Mouse (Mus musculus): ENCODE results near the gene Fbxo42. TPM values are rescaled to one million over a fixed set of nuclear protein-coding genes. Genes with fewer than 3 reads are reported as not detected.
"Not testable (repeated sequence)": the region's sequence is repeated elsewhere in the genome, so short reads cannot be mapped to it uniquely, and the experiment has no call there.

The Fbxo42 gene
- polyA plus RNA-seq, 1 experiment from 2014 or later = 21.9 TPM

GRCm38 (mm10) chr4:141131531-141132061, 16.1 kb upstream of the Fbxo42 start:
- ATAC-seq (ENCODE audit: low FRiP score) (no peak), DNase-seq (ENCODE audit: low spot score) (no peak)
- H3K27ac ChIP-seq (ENCODE audit: low read depth, low read length) = peak overlapping the region; percentile 36; the same call in 1 of the 2 replicates
- WGBS = 63% methylated on average over 5 of the region's 5 CpGs
- no peaks in the 10 kb centered on the region for H3K27me3 ChIP-seq (ENCODE audit: control insufficient read depth, insufficient read depth, low read length)
- H3K4me1 ChIP-seq (replicated peaks; ENCODE audit: control insufficient read depth, insufficient read depth, low read length) = peaks cover 14% of the 10 kb centered on the region
- H3K4me2 ChIP-seq (replicated peaks; ENCODE audit: low read depth, low read length) = no peak overlapping the region
- H3K9me3 ChIP-seq (ENCODE audit: control insufficient read depth, low read length) = no peaks in the 10 kb centered on the region
- no peak overlapping the region for H3K4me3 ChIP-seq (ENCODE audit: low read depth, low read length)
- H3K9ac ChIP-seq (ENCODE audit: low read depth, low read length) = no peak overlapping the region
- H3K36me3 ChIP-seq (ENCODE audit: control insufficient read depth, insufficient read depth, low read length) = no peaks in the 10 kb centered on the region

GRCm38 (mm10) chr4:141132191-141132590, 15.5 kb upstream of the Fbxo42 start:
- Histone ChIP-seq H3K36me3 (ENCODE audit: control insufficient read depth, insufficient read depth, low read length) (no peaks in the 10 kb centered on the region), H3K4me1 (replicated peaks; ENCODE audit: control insufficient read depth, insufficient read depth, low read length) (peaks cover 14% of the 10 kb centered on the region), H3K9ac (ENCODE audit: low read depth, low read length) (no peak overlapping the region), H3K4me3 (ENCODE audit: low read depth, low read length) (no peak overlapping the region), H3K4me2 (replicated peaks; ENCODE audit: low read depth, low read length) (no peak overlapping the region), H3K9me3 (ENCODE audit: control insufficient read depth, low read length) (no peaks in the 10 kb centered on the region), H3K27ac (ENCODE audit: low read depth, low read length) (peak overlapping the region; percentile 36; the same call in 1 of the 2 replicates), H3K27me3 (ENCODE audit: control insufficient read depth, insufficient read depth, low read length) (no peaks in the 10 kb centered on the region)
- DNase-seq (ENCODE audit: low spot score) = no peak
- no peak for ATAC-seq (ENCODE audit: low FRiP score)
- 58% methylated on average over 8 of the region's 8 CpGs for WGBS

- peaks cover 14% of the 10 kb centered on the region for H3K4me1 ChIP-seq (replicated peaks; ENCODE audit: control insufficient read depth, insufficient read depth, low read length)
- no peaks in the 10 kb centered on the region for H3K9me3 ChIP-seq (ENCODE audit: control insufficient read depth, low read length)
- H3K4me2 ChIP-seq (replicated peaks; ENCODE audit: low read depth, low read length) = no peak overlapping the region
- no peak overlapping the region for H3K27ac ChIP-seq (ENCODE audit: low read depth, low read length)
- DNase-seq (ENCODE audit: low spot score) (no peak), ATAC-seq (ENCODE audit: low FRiP score) (no peak)
- H3K27me3 ChIP-seq (ENCODE audit: control insufficient read depth, insufficient read depth, low read length) = no peaks in the 10 kb centered on the region
- no peaks in the 10 kb centered on the region for H3K36me3 ChIP-seq (ENCODE audit: control insufficient read depth, insufficient read depth, low read length)
- H3K4me3 ChIP-seq (ENCODE audit: low read depth, low read length) = no peak overlapping the region
- WGBS = 79% methylated on average over 8 of the region's 8 CpGs
- no peak overlapping the region for H3K9ac ChIP-seq (ENCODE audit: low read depth, low read length)
Observed at GRCm38 (mm10) chr4:141133227-141133626, 14.5 kb upstream of the Fbxo42 start.

GRCm38 (mm10) chr4:141134031-141134441, 13.7 kb upstream of the Fbxo42 start:
- peaks cover 14% of the 10 kb centered on the region for H3K4me1 ChIP-seq (replicated peaks; ENCODE audit: control insufficient read depth, insufficient read depth, low read length)
- no peaks in the 10 kb centered on the region for H3K9me3 ChIP-seq (ENCODE audit: control insufficient read depth, low read length)
- DNase-seq (ENCODE audit: low spot score) = no peak
- H3K9ac ChIP-seq (ENCODE audit: low read depth, low read length) = no peak overlapping the region
- ATAC-seq (ENCODE audit: low FRiP score) = no peak
- peak overlapping the region; percentile 56 for H3K27ac ChIP-seq (ENCODE audit: low read depth, low read length)
- 16% methylated on average over 8 of the region's 8 CpGs for WGBS
- H3K36me3 ChIP-seq (ENCODE audit: control insufficient read depth, insufficient read depth, low read length) = no peaks in the 10 kb centered on the region
- no peak overlapping the region for H3K4me3 ChIP-seq (ENCODE audit: low read depth, low read length)
- H3K4me2 ChIP-seq (replicated peaks; ENCODE audit: low read depth, low read length) = 0 out of 2 replicates have a peak overlapping the region, but pooled peaks have one; percentile 7
- no peaks in the 10 kb centered on the region for H3K27me3 ChIP-seq (ENCODE audit: control insufficient read depth, insufficient read depth, low read length)

GRCm38 (mm10) chr4:141134751-141135530, 12.8 kb upstream of the Fbxo42 start:
- Histone ChIP-seq H3K9ac (ENCODE audit: low read depth, low read length) (no peak overlapping the region), H3K4me2 (replicated peaks; ENCODE audit: low read depth, low read length) (0 out of 2 replicates have a peak overlapping the region, but pooled peaks have one; percentile 7), H3K36me3 (ENCODE audit: control insufficient read depth, insufficient read depth, low read length) (no peaks in the 10 kb centered on the region), H3K4me1 (replicated peaks; ENCODE audit: control insufficient read depth, insufficient read depth, low read length) (peaks cover 14% of the 10 kb centered on the region), H3K4me3 (ENCODE audit: low read depth, low read length) (no peak overlapping the region), H3K27ac (ENCODE audit: low read depth, low read length) (peak overlapping the region; percentile 56), H3K27me3 (ENCODE audit: control insufficient read depth, insufficient read depth, low read length) (no peaks in the 10 kb centered on the region), H3K9me3 (ENCODE audit: control insufficient read depth, low read length) (no peaks in the 10 kb centered on the region)
- WGBS = 80% methylated on average over 20 of the region's 20 CpGs
- no peak for ATAC-seq (ENCODE audit: low FRiP score)
- no peak for DNase-seq (ENCODE audit: low spot score)

GRCm38 (mm10) chr4:141136126-141136525, 11.6 kb upstream of the Fbxo42 start:
- Histone ChIP-seq H3K9ac (ENCODE audit: low read depth, low read length) (no peak overlapping the region), H3K4me2 (replicated peaks; ENCODE audit: low read depth, low read length) (no peak overlapping the region), H3K27me3 (ENCODE audit: control insufficient read depth, insufficient read depth, low read length) (no peaks in the 10 kb centered on the region), H3K4me1 (replicated peaks; ENCODE audit: control insufficient read depth, insufficient read depth, low read length) (peaks cover 14% of the 10 kb centered on the region), H3K36me3 (ENCODE audit: control insufficient read depth, insufficient read depth, low read length) (no peaks in the 10 kb centered on the region), H3K4me3 (ENCODE audit: low read depth, low read length) (no peak overlapping the region), H3K9me3 (ENCODE audit: control insufficient read depth, low read length) (no peaks in the 10 kb centered on the region), H3K27ac (ENCODE audit: low read depth, low read length) (no peak overlapping the region)
- DNase-seq (ENCODE audit: low spot score) (no peak), ATAC-seq (ENCODE audit: low FRiP score) (no peak)
- 68% methylated on average over 7 of the region's 7 CpGs for WGBS

- H3K9ac ChIP-seq (ENCODE audit: low read depth, low read length); H3K9me3 ChIP-seq (ENCODE audit: control insufficient read depth, low read length); H3K4me2 ChIP-seq (replicated peaks; ENCODE audit: low read depth, low read length); ATAC-seq (ENCODE audit: low FRiP score); DNase-seq (ENCODE audit: low spot score); H3K4me3 ChIP-seq (ENCODE audit: low read depth, low read length); H3K36me3 ChIP-seq (ENCODE audit: control insufficient read depth, insufficient read depth, low read length); H3K27me3 ChIP-seq (ENCODE audit: control insufficient read depth, insufficient read depth, low read length); H3K27ac ChIP-seq (ENCODE audit: low read depth, low read length): not testable (repeated sequence)
- WGBS = 95% methylated on average over 1 of the region's 3 CpGs
- peaks cover 12% of the 10 kb centered on the region for H3K4me1 ChIP-seq (replicated peaks; ENCODE audit: control insufficient read depth, insufficient read depth, low read length)
Observed at GRCm38 (mm10) chr4:141137740-141138139, 10.0 kb upstream of the Fbxo42 start.

GRCm38 (mm10) chr4:141138425-141139115, 9.1 kb upstream of the Fbxo42 start:
- Histone ChIP-seq H3K27me3 (ENCODE audit: control insufficient read depth, insufficient read depth, low read length) (no peaks in the 10 kb centered on the region), H3K9me3 (ENCODE audit: control insufficient read depth, low read length) (no peaks in the 10 kb centered on the region), H3K4me2 (replicated peaks; ENCODE audit: low read depth, low read length) (peak overlapping the region; percentile 71), H3K9ac (ENCODE audit: low read depth, low read length) (peak overlapping the region; percentile 81), H3K4me1 (replicated peaks; ENCODE audit: control insufficient read depth, insufficient read depth, low read length) (peaks cover 12% of the 10 kb centered on the region), H3K27ac (ENCODE audit: low read depth, low read length) (peak overlapping the region; percentile 90), H3K36me3 (ENCODE audit: control insufficient read depth, insufficient read depth, low read length) (no peaks in the 10 kb centered on the region), H3K4me3 (ENCODE audit: low read depth, low read length) (peak overlapping the region; percentile 72)
- DNase-seq (ENCODE audit: low spot score) (no peak), ATAC-seq (ENCODE audit: low FRiP score) (peak; percentile 10; the same call in 1 of the 2 replicates)
- WGBS = 5% methylated on average over 29 of the region's 29 CpGs

Measured in hindbrain, embryonic 11.5 days (tissue).